In genomic region chr17:29824512-29825120, GRCm38 (mm10) we compare ENCODE assay signal across 25 mouse cellular contexts.
A peak's percentile ranks its signal among the peaks of the same experiment; 100 is the strongest.
DNase-seq lines count a peak whose midpoint lies in the region; ATAC-seq and TF ChIP-seq lines count a peak whose summit lies in the region.
"Had no signal": no experiment of that assay in that cellular context is flagged by ENCODE, and none has a peak within 500 bp of the region (broad histone marks: within the 10 kb centered on the region; RNA-seq: fewer than 3 reads in every experiment).

No protein-coding gene starts in this region.

- no peak for ATAC-seq in heart, embryonic 11.5 days (replicated peaks; ENCODE audit: insufficient number of reproducible peaks, low FRiP score, low TSS enrichment)
- ATAC-seq in heart, postnatal 0 days (ENCODE audit: insufficient read depth, low read depth), result 0 out of 2 replicates have a peak, but pooled peaks have one; percentile 17
- no peak for ATAC-seq in activated CD4-positive, CD25-positive, alpha-beta regulatory T cell, adult 4 months
- ATAC-seq: CD4-positive, CD25-positive, alpha-beta regulatory T cell, adult 4 months; hindbrain, embryonic 16.5 days; intestine, embryonic 15.5 days; Patski had no signal

- TF ChIP-seq EP300 in heart, postnatal 0 days (IDR thresholded peaks at IDR 0.05; ENCODE audit: low read depth), result no peak

- no peak for TF ChIP-seq CTCF in heart, postnatal 0 days (IDR thresholded peaks at IDR 0.05; ENCODE audit: low read depth)
- no peak for TF ChIP-seq CTCF in kidney, adult 2 months (conservative IDR thresholded peaks at IDR 0.05; ENCODE audit: insufficient read depth, insufficient read length, low read depth, low read length)

- peak; percentile 97 for DNase-seq in heart, adult 11 months
- DNase-seq in Muller cell, postnatal 12 days (ENCODE audit: inconsistent ontology term), result peak; percentile 18
- no peak for DNase-seq in heart, embryonic 10.5 days (ENCODE audit: low spot score)
- DNase-seq in heart, postnatal 0 days (ENCODE audit: low spot score), result no peak
- no peak for DNase-seq in kidney, adult 2 months
- no peak for DNase-seq in urinary bladder, adult 2 months (ENCODE audit: low spot score)
- DNase-seq: adrenal gland, postnatal 25 days; gastrocnemius, postnatal 36 days; kidney, adult 9 months; kidney, postnatal 14 days; midbrain, embryonic 14.5 days; right cerebral cortex, postnatal 4 days; thymus, postnatal 4 days had no signal

- peaks cover 9% of the 10 kb centered on the region; the same call in 1 of the 2 replicates for H3K27me3 ChIP-seq in heart, embryonic 11.5 days (ENCODE audit: control insufficient read depth, insufficient read depth, low read length)
- peaks cover 24% of the 10 kb centered on the region for H3K27me3 ChIP-seq in heart, embryonic 10.5 days (ENCODE audit: insufficient read depth, poor library complexity, severe bottlenecking)
- H3K27me3 ChIP-seq in heart, postnatal 0 days (ENCODE audit: control insufficient read depth, insufficient read depth, low read length), result no peaks in the 10 kb centered on the region
- H3K27me3 ChIP-seq in kidney, adult 2 months (replicated peaks; ENCODE audit: control insufficient read depth, insufficient read depth, low read length), result no peaks in the 10 kb centered on the region
- H3K27me3 ChIP-seq: embryonic facial prominence, embryonic 13.5 days; intestine, embryonic 15.5 days; neural tube, embryonic 13.5 days; stomach, embryonic 15.5 days had no signal

- no peak overlapping the region for H3K27ac ChIP-seq in heart, embryonic 11.5 days (ENCODE audit: low read depth, low read length)
- H3K27ac ChIP-seq in heart, embryonic 10.5 days, result peak overlapping the region; percentile 56; the same call in 1 of the 2 replicates
- H3K27ac ChIP-seq in heart, postnatal 0 days (ENCODE audit: low read depth), result peak overlapping the region; percentile 86
- no peak overlapping the region for H3K27ac ChIP-seq in kidney, adult 2 months (ENCODE audit: insufficient read depth, low read depth, low read length)
- H3K27ac ChIP-seq: embryonic facial prominence, embryonic 13.5 days; forebrain, embryonic 12.5 days; intestine, embryonic 15.5 days; neural tube, embryonic 13.5 days; stomach, embryonic 15.5 days had no signal

- no peaks in the 10 kb centered on the region for H3K36me3 ChIP-seq in heart, embryonic 11.5 days (ENCODE audit: control insufficient read depth, insufficient read depth, low read length)
- H3K36me3 ChIP-seq in heart, embryonic 10.5 days, result no peaks in the 10 kb centered on the region
- H3K36me3 ChIP-seq in heart, postnatal 0 days (replicated peaks; ENCODE audit: control insufficient read depth, insufficient read depth, low read length), result no peaks in the 10 kb centered on the region
- H3K36me3 ChIP-seq in kidney, adult 2 months (ENCODE audit: control insufficient read depth, insufficient read depth, low read length), result no peaks in the 10 kb centered on the region
- H3K36me3 ChIP-seq: embryonic facial prominence, embryonic 13.5 days; forebrain, embryonic 12.5 days; intestine, embryonic 15.5 days; neural tube, embryonic 13.5 days; stomach, embryonic 15.5 days had no signal

- TF ChIP-seq POLR2A in kidney, adult 2 months (IDR thresholded peaks at IDR 0.05; ENCODE audit: low read depth, low read length), result no peak

- no peak overlapping the region for H3K4me2 ChIP-seq in heart, embryonic 11.5 days
- H3K4me2 ChIP-seq in heart, postnatal 0 days (ENCODE audit: low read depth, low read length), result no peak overlapping the region
- H3K4me2 ChIP-seq: embryonic facial prominence, embryonic 13.5 days; forebrain, embryonic 12.5 days; intestine, embryonic 15.5 days; lung, embryonic 14.5 days; neural tube, embryonic 13.5 days; stomach, embryonic 15.5 days had no signal

- H3K9me3 ChIP-seq in heart, embryonic 11.5 days (replicated peaks; ENCODE audit: control insufficient read depth, low read length), result no peaks in the 10 kb centered on the region
- H3K9me3 ChIP-seq in heart, embryonic 10.5 days, result no peaks in the 10 kb centered on the region
- H3K9me3 ChIP-seq in heart, postnatal 0 days (replicated peaks; ENCODE audit: control insufficient read depth, low read length), result no peaks in the 10 kb centered on the region
- H3K9me3 ChIP-seq: embryonic facial prominence, embryonic 13.5 days; forebrain, embryonic 12.5 days; intestine, embryonic 15.5 days; neural tube, embryonic 13.5 days; stomach, embryonic 15.5 days had no signal

- H3K4me3 ChIP-seq in heart, embryonic 11.5 days (ENCODE audit: low read depth, low read length), result no peak overlapping the region
- no peak overlapping the region for H3K4me3 ChIP-seq in heart, embryonic 10.5 days
- H3K4me3 ChIP-seq in heart, postnatal 0 days (ENCODE audit: low read depth, low read length), result no peak overlapping the region
- H3K4me3 ChIP-seq in kidney, adult 2 months (ENCODE audit: insufficient read depth, low read depth, low read length), result no peak overlapping the region
- H3K4me3 ChIP-seq: embryonic facial prominence, embryonic 13.5 days; erythroblast, embryonic 14.5 days; forebrain, embryonic 12.5 days; intestine, embryonic 15.5 days; neural tube, embryonic 13.5 days; stomach, embryonic 15.5 days had no signal

- peaks cover 18% of the 10 kb centered on the region for H3K4me1 ChIP-seq in heart, embryonic 11.5 days (ENCODE audit: control insufficient read depth, insufficient read depth, low read length)
- H3K4me1 ChIP-seq in heart, embryonic 10.5 days, result peaks cover 30% of the 10 kb centered on the region
- peaks cover 14% of the 10 kb centered on the region for H3K4me1 ChIP-seq in heart, postnatal 0 days (ENCODE audit: control insufficient read depth, insufficient read depth)
- no peaks in the 10 kb centered on the region for H3K4me1 ChIP-seq in kidney, adult 2 months (ENCODE audit: control insufficient read depth, insufficient read depth, low read length)
- H3K4me1 ChIP-seq: embryonic facial prominence, embryonic 13.5 days; intestine, embryonic 15.5 days; neural tube, embryonic 13.5 days; stomach, embryonic 15.5 days had no signal

- 76% methylated on average over 4 of the region's 4 CpGs for WGBS in heart, embryonic 11.5 days (ENCODE audit: insufficient replicate concordance)
- WGBS in heart, embryonic 10.5 days, result 70% methylated on average over 4 of the region's 4 CpGs
- WGBS in heart, postnatal 0 days, result 36% methylated on average over 4 of the region's 4 CpGs
- 76% methylated on average over 4 of the region's 4 CpGs for WGBS in kidney, adult 2 months

- no peak overlapping the region for H3K9ac ChIP-seq in heart, embryonic 11.5 days (ENCODE audit: low read depth, low read length)
- H3K9ac ChIP-seq in heart, postnatal 0 days (replicated peaks; ENCODE audit: low read depth, low read length), result no peak overlapping the region
- H3K9ac ChIP-seq: embryonic facial prominence, embryonic 13.5 days; forebrain, embryonic 12.5 days; intestine, embryonic 15.5 days; lung, embryonic 14.5 days; neural tube, embryonic 13.5 days; stomach, embryonic 15.5 days had no signal

Comparison
In these comparisons a context has a peak if more than half of its experiments do, and no peak if none do; other contexts are left out.
1. DNase-seq: peak in heart, adult 11 months (single experiment) and Muller cell, postnatal 12 days (single experiment); none in heart, embryonic 10.5 days (single experiment), heart, postnatal 0 days (single experiment), kidney, adult 2 months (single experiment) and urinary bladder, adult 2 months (single experiment).
2. H3K27ac ChIP-seq: peak in heart, embryonic 10.5 days (single experiment) and heart, postnatal 0 days (single experiment); none in heart, embryonic 11.5 days (single experiment) and kidney, adult 2 months (single experiment).